ENCODE assay signal across 8 mouse cellular contexts in the genomic region with DNA sequence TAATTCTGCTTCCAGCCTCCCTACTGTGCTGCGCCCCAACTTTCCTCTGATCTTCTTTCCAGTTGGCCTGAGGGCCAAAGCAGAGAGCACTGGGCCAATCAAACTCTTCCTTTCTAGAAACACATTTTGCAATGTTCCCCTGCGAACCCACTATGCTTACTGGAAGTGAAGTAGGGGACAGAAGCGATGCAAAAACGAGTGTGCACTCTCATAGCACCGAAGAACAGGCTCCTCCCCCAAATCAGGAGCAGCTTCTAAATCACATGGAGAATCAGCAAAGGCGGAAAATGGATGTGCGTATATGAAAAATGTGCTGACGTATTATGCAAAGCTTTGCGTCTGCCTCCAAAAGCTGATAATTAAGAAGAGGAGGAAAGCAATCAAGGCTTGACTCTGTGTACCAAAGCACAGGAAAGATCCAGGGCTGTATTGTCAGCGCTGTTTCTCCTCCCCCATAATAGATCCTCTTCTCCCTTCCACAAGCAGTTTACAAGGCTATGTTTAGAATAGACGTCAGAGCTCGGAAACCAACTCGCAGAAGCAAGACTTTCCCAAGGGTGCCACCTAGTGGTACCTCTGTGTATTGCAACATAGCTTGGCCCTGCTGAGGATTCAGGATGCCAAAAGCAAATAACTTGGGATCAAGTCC. TPM values are rescaled to one million over a fixed set of nuclear protein-coding genes. Genes with fewer than 3 reads are reported as not detected.
A peak's percentile ranks its signal among the peaks of the same experiment; 100 is the strongest.
DNase-seq lines count a peak whose midpoint lies in the region; ATAC-seq lines count a peak whose summit lies in the region.

No protein-coding gene starts in this region.

- peak; percentile 76 for DNase-seq in adrenal gland, adult 2 months
- DNase-seq in embryo, embryonic 11.5 days (ENCODE audit: low read depth, low spot score), result peak; percentile 50
- DNase-seq in gastrocnemius, postnatal 36 days, result peak; percentile 45 to 63
- DNase-seq in left cerebral cortex, postnatal 14 days (ENCODE audit: low spot score in 2 of 2), result peak; percentile 90 to 91
- DNase-seq in right cerebral cortex, postnatal 25 days, result peak; percentile 75
- DNase-seq in urinary bladder, postnatal 36 days (ENCODE audit: low spot score in 2 of 2), result peak; percentile 67

- no peaks in the 10 kb centered on the region for H3K36me3 ChIP-seq in intestine, embryonic 15.5 days

- peak overlapping the region; percentile 30 for H3K4me3 ChIP-seq in intestine, embryonic 15.5 days (replicated peaks)

- intact Hi-C loops in gastrocnemius, postnatal 36 days (cut with DNase I), result loop anchor here (10.0 kb wide), 2 partner anchors 95 to 605 kb away; partner anchors contain the start of gene Arx
- intact Hi-C loops in left cerebral cortex, postnatal 14 days (cut with DNase I), result loop anchor here (10.0 kb wide), 1 partner anchor 95 kb away; no protein-coding TSS in a partner anchor

- no peaks in the 10 kb centered on the region for H3K27me3 ChIP-seq in intestine, embryonic 15.5 days (replicated peaks)

- H3K9me3 ChIP-seq in intestine, embryonic 15.5 days, result no peaks in the 10 kb centered on the region

- WGBS in intestine, embryonic 15.5 days, result 30% methylated on average over 13 of the region's 13 CpGs

- ATAC-seq in intestine, embryonic 15.5 days, result peak; percentile 77
- ATAC-seq in megakaryocyte-erythroid progenitor cell, adult 5-6 weeks (replicated peaks; ENCODE audit: low FRiP score, low TSS enrichment, poor library complexity, severe bottlenecking), result peak; percentile 79

- H3K27ac ChIP-seq in intestine, embryonic 15.5 days, result no peak overlapping the region

- H3K4me1 ChIP-seq in intestine, embryonic 15.5 days (replicated peaks), result no peaks in the 10 kb centered on the region

- peak overlapping the region; percentile 50 for H3K4me2 ChIP-seq in intestine, embryonic 15.5 days (replicated peaks)

- H3K9ac ChIP-seq in intestine, embryonic 15.5 days, result peak overlapping the region; percentile 26; the same call in 1 of the 2 replicates

RNA-seq across cellular contexts. Expression of gene Pdk3, which starts 57.5 kb away (rescaled TPM):
- total RNA-seq in adrenal gland, adult 2 months (2021), result 10 to 100 TPM; 10.1 to 19.8 TPM
- polyA plus RNA-seq in adrenal gland, adult 2 months (2012; rRNA removed), result 9.8 and 10.7 TPM in 2 replicates
- total RNA-seq in gastrocnemius, postnatal 36 days (2021), result 1 to 10 TPM; 1.6 TPM
- 55.3 and 57.8 TPM in 2 replicates for polyA plus RNA-seq in intestine, embryonic 15.5 days (2015; fragmentation: Nextera tagmentation; extraction: Ambion mirVana)
- 10 to 100 TPM; 34.0 to 34.6 TPM for total RNA-seq in left cerebral cortex, postnatal 14 days (2021)
- 36.8 and 61.8 TPM in 2 replicates for total RNA-seq in megakaryocyte-erythroid progenitor cell, adult 5-6 weeks (2014; fragmentation: Nextera tagmentation)
- total RNA-seq in megakaryocyte-erythroid progenitor cell, adult 5-6 weeks (2017), result 63.3 and 68.6 TPM in 2 replicates

Comparison
In these comparisons a context has a peak if more than half of its experiments do, and no peak if none do; other contexts are left out.
1. RNA of gene Pdk3, which starts 57.5 kb away (total RNA-seq): 36.8 to 68.6 TPM in megakaryocyte-erythroid progenitor cell, adult 5-6 weeks, 34.0 to 34.6 TPM in left cerebral cortex, postnatal 14 days and 10.1 to 19.8 TPM in adrenal gland, adult 2 months; 1.6 TPM in gastrocnemius, postnatal 36 days; every median in the first group is over 4 times any median in the second.
2. Peak in every context shown above with its lines, with median percentiles within 50 percentile points of each other: DNase-seq.